Mouse (Mus musculus): ENCODE data around the gene Esrrg. TPM values are rescaled to one million over a fixed set of nuclear protein-coding genes. Genes with fewer than 3 reads are reported as not detected.

Gene Esrrg
- total and polyA plus RNA-seq, 3 experiments = not detected

GRCm38 (mm10) chr1:187910718-187911117 is 302.1 kb downstream of the Esrrg start:
- Histone ChIP-seq H3K27ac (ENCODE audit: insufficient read depth, low read depth) (no peak overlapping the region), H3K9me3 (replicated peaks; ENCODE audit: low read length) (peaks cover 51% of the 10 kb centered on the region), H3K79me2 (replicated peaks; ENCODE audit: control insufficient read depth, extremely low read depth, insufficient read depth, poor library complexity, severe bottlenecking) (no peaks in the 10 kb centered on the region), H3K4me1 (ENCODE audit: control insufficient read depth in 1 of 2, insufficient read depth in 2 of 2) (no peaks in the 10 kb centered on the region), H3K4me2 (ENCODE audit: insufficient read depth, low read depth, poor library complexity, severe bottlenecking) (no peak overlapping the region), H3K27me3 (replicated peaks) (no peaks in the 10 kb centered on the region), H3K4me3 (replicated peaks in 1 of 3; ENCODE audit: low read depth in 2 of 3, low read length in 2 of 3, poor library complexity in 1 of 3) (no peak overlapping the region), H3K9ac (ENCODE audit: insufficient read depth, low read depth) (no peak overlapping the region), H3K36me3 (replicated peaks in 1 of 2; ENCODE audit: control insufficient read depth in 1 of 2, insufficient read depth in 1 of 2, low read length in 1 of 2) (no peaks in the 10 kb centered on the region)
- TF ChIP-seq ETS1 (conservative IDR thresholded peaks at IDR 0.05; ENCODE audit: low read depth, low read length) = no peak
- TF ChIP-seq USF1 (IDR thresholded peaks at IDR 0.05; ENCODE audit: low read depth, low read length) = no peak
- TF ChIP-seq EP300 (IDR thresholded peaks at IDR 0.05; ENCODE audit: low read length) = no peak
- no peak for TF ChIP-seq UBTF (IDR thresholded peaks at IDR 0.05; ENCODE audit: low read depth, low read length)
- TF ChIP-seq ZMIZ1 (IDR thresholded peaks at IDR 0.05; ENCODE audit: low read depth, low read length) = no peak
- no peak for TF ChIP-seq ZKSCAN1 (IDR thresholded peaks at IDR 0.05; ENCODE audit: borderline replicate concordance, low read depth, low read length)
- TF ChIP-seq MAZ (IDR thresholded peaks at IDR 0.05; ENCODE audit: low read depth, low read length) = no peak
- no peak for TF ChIP-seq NELFE (IDR thresholded peaks at IDR 0.05; ENCODE audit: low read depth, low read length)
- no peak for TF ChIP-seq SIN3A (IDR thresholded peaks at IDR 0.05; ENCODE audit: low read length)
- no peak for TF ChIP-seq POLR2A (IDR thresholded peaks at IDR 0.05; ENCODE audit: low read depth, low read length)
- no peak for TF ChIP-seq TCF12 (IDR thresholded peaks at IDR 0.05; ENCODE audit: low read depth, low read length)
- TF ChIP-seq ZC3H11A (IDR thresholded peaks at IDR 0.05; ENCODE audit: low read depth, low read length) = no peak
- TF ChIP-seq E2F4 (IDR thresholded peaks at IDR 0.05; ENCODE audit: insufficient replicate concordance, low read depth, low read length) = no peak
- TF ChIP-seq CHD1 (IDR thresholded peaks at IDR 0.05; ENCODE audit: low read depth, low read length) = no peak
- TF ChIP-seq MXI1 (IDR thresholded peaks at IDR 0.05; ENCODE audit: low read depth, low read length) = no peak
- no peak for TF ChIP-seq IRF4 (IDR thresholded peaks at IDR 0.05; ENCODE audit: low read depth, low read length)
- dilution Hi-C loops (cut with MboI; ENCODE audit: extremely low pct_ligation_motif_present, extremely low pct_unique_long_range_greater_than_20kb, low sequenced_read_pairs) (no loop called here), in situ Hi-C loops (cut with MboI; ENCODE audit: low pct_ligation_motif_present, low pct_unique_long_range_greater_than_20kb, low sequenced_read_pairs) (no loop called here)
- DNase-seq (ENCODE audit: extremely low read depth) = no peak

GRCm38 (mm10) chr1:187911201-187911600 is 302.6 kb downstream of the Esrrg start:
- peaks cover 52% of the 10 kb centered on the region for H3K9me3 ChIP-seq (replicated peaks; ENCODE audit: low read length)
- no peaks in the 10 kb centered on the region for H3K4me1 ChIP-seq (ENCODE audit: control insufficient read depth in 1 of 2, insufficient read depth in 2 of 2)
- dilution Hi-C loops (cut with MboI; ENCODE audit: extremely low pct_ligation_motif_present, extremely low pct_unique_long_range_greater_than_20kb, low sequenced_read_pairs) = no loop called here
- DNase-seq (ENCODE audit: extremely low read depth) = no peak
- no peaks in the 10 kb centered on the region for H3K79me2 ChIP-seq (replicated peaks; ENCODE audit: control insufficient read depth, extremely low read depth, insufficient read depth, poor library complexity, severe bottlenecking)
- H3K9ac ChIP-seq (ENCODE audit: insufficient read depth, low read depth) = no peak overlapping the region
- no peak overlapping the region for H3K27ac ChIP-seq (ENCODE audit: insufficient read depth, low read depth)
- TF ChIP-seq USF2 (conservative IDR thresholded peaks at IDR 0.05; ENCODE audit: low read depth, low read length) = no peak
- no peak for TF ChIP-seq RAD21 (IDR thresholded peaks at IDR 0.05; ENCODE audit: low read depth, low read length)
- TF ChIP-seq HCFC1 (IDR thresholded peaks at IDR 0.05; ENCODE audit: low read depth, low read length) = no peak
- TF ChIP-seq RCOR1 (conservative IDR thresholded peaks at IDR 0.05; ENCODE audit: low read depth, low read length) = no peak
- no peak for TF ChIP-seq MXI1 (IDR thresholded peaks at IDR 0.05; ENCODE audit: low read depth, low read length)
- TF ChIP-seq IRF4 (IDR thresholded peaks at IDR 0.05; ENCODE audit: low read depth, low read length) = no peak
- no peak for TF ChIP-seq SIN3A (IDR thresholded peaks at IDR 0.05; ENCODE audit: low read length)
- no peak for TF ChIP-seq ZKSCAN1 (IDR thresholded peaks at IDR 0.05; ENCODE audit: borderline replicate concordance, low read depth, low read length)
- no peak for TF ChIP-seq POLR2AphosphoS2 (IDR thresholded peaks at IDR 0.05; ENCODE audit: low read depth, low read length)
- TF ChIP-seq MYC (IDR thresholded peaks at IDR 0.05; ENCODE audit: low read depth, low read length) = no peak
- no peak for TF ChIP-seq CHD2 (IDR thresholded peaks at IDR 0.05; ENCODE audit: low read length)
- no peak for TF ChIP-seq NRF1 (IDR thresholded peaks at IDR 0.05; ENCODE audit: low read depth, low read length)
- no peak for TF ChIP-seq ZMIZ1 (IDR thresholded peaks at IDR 0.05; ENCODE audit: low read depth, low read length)
- no peak for TF ChIP-seq TCF12 (IDR thresholded peaks at IDR 0.05; ENCODE audit: low read depth, low read length)
- no peak for TF ChIP-seq E2F4 (IDR thresholded peaks at IDR 0.05; ENCODE audit: insufficient replicate concordance, low read depth, low read length)
- TF ChIP-seq USF1 (IDR thresholded peaks at IDR 0.05; ENCODE audit: low read depth, low read length) = no peak
- TF ChIP-seq POLR2A (IDR thresholded peaks at IDR 0.05; ENCODE audit: low read depth, low read length) = no peak
- TF ChIP-seq ZC3H11A (IDR thresholded peaks at IDR 0.05; ENCODE audit: low read depth, low read length) = no peak
- no peak for TF ChIP-seq PAX5 (IDR thresholded peaks at IDR 0.05; ENCODE audit: low read length)
- no peaks in the 10 kb centered on the region for H3K36me3 ChIP-seq (replicated peaks in 1 of 2; ENCODE audit: control insufficient read depth in 1 of 2, insufficient read depth in 1 of 2, low read length in 1 of 2)
- no peaks in the 10 kb centered on the region for H3K27me3 ChIP-seq (replicated peaks)
- no peak overlapping the region for H3K4me2 ChIP-seq (ENCODE audit: insufficient read depth, low read depth, poor library complexity, severe bottlenecking)
- H3K4me3 ChIP-seq (replicated peaks in 1 of 3; ENCODE audit: low read depth in 2 of 3, low read length in 2 of 3, poor library complexity in 1 of 3) = no peak overlapping the region
- in situ Hi-C loops (cut with MboI; ENCODE audit: low pct_ligation_motif_present, low pct_unique_long_range_greater_than_20kb, low sequenced_read_pairs) = no loop called here
